In genomic region chr17:25123979-25124378, GRCm38 (mm10) we compare ENCODE assay signal across 11 mouse cellular contexts. TPM values are rescaled to one million over a fixed set of nuclear protein-coding genes. Genes with fewer than 3 reads are reported as not detected.
DNase-seq lines count a peak whose midpoint lies in the region; ATAC-seq lines count a peak whose summit lies in the region.
"Had no signal": no experiment of that assay in that cellular context is flagged by ENCODE, and none has a peak within 500 bp of the region (broad histone marks: within the 10 kb centered on the region; RNA-seq: fewer than 3 reads in every experiment).

No protein-coding gene starts in this region.

- peak; percentile 58; the same call in 1 of the 2 replicates for ATAC-seq in megakaryocyte progenitor cell, adult 5-6 weeks (replicated peaks; ENCODE audit: poor library complexity)

- peak; percentile 35 for DNase-seq in kidney, adult 9 months
- DNase-seq in kidney, adult 11 months, result no peak
- peak; percentile 33 to 58 for DNase-seq in CD8-positive naive resting alpha-beta T cell, adult 2 months (ENCODE audit: low read depth in 2 of 2, low spot score in 2 of 2)
- peak; percentile 45 for DNase-seq in T-cell, adult 2 months (ENCODE audit: low spot score)
- no peak for DNase-seq in MN1 (ENCODE audit: low spot score)
- no peak for DNase-seq in left cerebral cortex, postnatal 25 days (ENCODE audit: low spot score in 2 of 2)
- DNase-seq in urinary bladder, postnatal 25 days (ENCODE audit: low spot score), result no peak
- DNase-seq: right cerebral cortex, postnatal 14 days had no signal

- intact Hi-C loops in left cerebral cortex, postnatal 25 days (cut with DNase I), result no loop called here

RNA-seq across cellular contexts. Expression of gene Ptx4, which starts 3.4 kb away (rescaled TPM):
- not detected in 2 replicates for total RNA-seq in megakaryocyte progenitor cell, adult 5-6 weeks (2015)
- total RNA-seq in megakaryocyte progenitor cell, adult 5-6 weeks (2017), result not detected in 2 replicates
- total RNA-seq in left cerebral cortex, postnatal 25 days (2021), result under 1 TPM; 0.46 to 0.76 TPM
- total RNA-seq: adrenal gland, postnatal 36 days had no signal

RNA-seq across cellular contexts. Expression of gene Telo2, which starts 8.2 kb away (rescaled TPM):
- total RNA-seq in megakaryocyte progenitor cell, adult 5-6 weeks (2015), result 15.5 and 31.2 TPM in 2 replicates
- total RNA-seq in megakaryocyte progenitor cell, adult 5-6 weeks (2017), result 28.8 and 35.5 TPM in 2 replicates
- 10 to 100 TPM; 26.3 to 28.7 TPM for total RNA-seq in left cerebral cortex, postnatal 25 days (2021)

RNA-seq across cellular contexts. Expression of gene Clcn7, which starts 9.2 kb away (rescaled TPM):
- 7.3 and 7.8 TPM in 2 replicates for total RNA-seq in megakaryocyte progenitor cell, adult 5-6 weeks (2015)
- total RNA-seq in megakaryocyte progenitor cell, adult 5-6 weeks (2017), result 8.1 and 9.6 TPM in 2 replicates
- 10 to 100 TPM; 51.4 to 52.3 TPM for total RNA-seq in left cerebral cortex, postnatal 25 days (2021)

RNA-seq across cellular contexts. Expression of gene Ccdc154, which starts 38.3 kb away (rescaled TPM):
- not detected in 2 replicates for total RNA-seq in megakaryocyte progenitor cell, adult 5-6 weeks (2015)
- 0.14 TPM in 1 of 2 replicates, not detected in the other for total RNA-seq in megakaryocyte progenitor cell, adult 5-6 weeks (2017)
- under 1 TPM; 0.14 TPM for total RNA-seq in left cerebral cortex, postnatal 25 days (2021)
- total RNA-seq: adrenal gland, postnatal 36 days; heart, postnatal 36 days had no signal

RNA-seq across cellular contexts. Expression of gene Tmem204, which starts 40.6 kb away (rescaled TPM):
- not detected in 2 replicates for total RNA-seq in megakaryocyte progenitor cell, adult 5-6 weeks (2015)
- total RNA-seq in megakaryocyte progenitor cell, adult 5-6 weeks (2017), result not detected in 2 replicates
- total RNA-seq in left cerebral cortex, postnatal 25 days (2021), result 10 to 100 TPM; 10.5 to 11.8 TPM

Comparison
In these comparisons a context has a peak if more than half of its experiments do, and no peak if none do; other contexts are left out.
1. DNase-seq: peak in kidney, adult 9 months (single experiment), CD8-positive naive resting alpha-beta T cell, adult 2 months (2 of 2) and T-cell, adult 2 months (single experiment); none in kidney, adult 11 months (single experiment), MN1 (single experiment), left cerebral cortex, postnatal 25 days (0 of 2) and urinary bladder, postnatal 25 days (single experiment).
2. RNA of gene Clcn7, which starts 9.2 kb away (total RNA-seq): 51.4 to 52.3 TPM in left cerebral cortex, postnatal 25 days; 7.3 to 9.6 TPM in megakaryocyte progenitor cell, adult 5-6 weeks; every median in the first group is over 4 times any median in the second.